Mouse (Mus musculus) thymus, adult 2 months (tissue): ENCODE measurements around the gene Slc9b2.

Source experiments
- CTCF ChIP-seq: fragments of 200-500 bp; IDR thresholded peaks from 2 replicates; pipeline ENCODE4 v1.5.1; 2012; ENCODE audit warnings: mild to moderate bottlenecking, control low read depth, low read length, moderate library complexity, borderline replicate concordance; ENCODE audit not compliant: control insufficient read depth, poor library complexity, insufficient read depth; ENCODE audit errors: extremely low read depth
- POLR2A ChIP-seq: fragments of 200-500 bp; IDR thresholded peaks from 2 replicates; pipeline ENCODE4 v1.6.1; 2012; ENCODE audit warnings: mild to moderate bottlenecking, low read length, control low read depth, moderate library complexity; ENCODE audit not compliant: control insufficient read depth, poor library complexity, insufficient read depth; ENCODE audit errors: extremely low read depth

DNA sequence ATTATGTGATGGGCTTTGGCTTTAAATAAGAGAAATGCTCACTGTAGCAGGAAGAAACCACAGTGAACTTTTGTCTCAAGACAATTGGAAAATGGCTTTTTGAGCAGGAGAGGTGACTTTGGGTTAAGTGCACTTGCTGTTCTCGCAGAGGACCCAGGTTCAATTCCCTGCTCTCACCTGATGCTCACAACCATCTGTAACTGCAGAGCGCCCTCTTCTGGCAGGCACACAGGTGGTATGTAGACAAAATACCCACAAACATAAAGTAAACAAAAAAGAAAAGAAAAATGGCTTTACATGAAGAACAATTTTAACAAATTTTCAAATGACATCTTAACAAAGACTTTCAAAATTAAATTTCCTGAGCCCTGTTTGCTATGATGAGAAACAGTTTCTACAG lies 20.1 kb downstream of the Slc9b2 start:
- TF ChIP-seq POLR2A (no peak), CTCF (no peak)
